Mouse (Mus musculus): ENCODE results near the gene Fbxo2. TPM values are rescaled to one million over a fixed set of nuclear protein-coding genes. Genes with fewer than 3 reads are reported as not detected.
A peak's percentile ranks its signal among the peaks of the same experiment; 100 is the strongest.
"Not testable (repeated sequence)": the region's sequence is repeated elsewhere in the genome, so short reads cannot be mapped to it uniquely, and the experiment has no call there.

Fbxo2 gene
- 0.50 and 0.65 TPM in 2 replicates for polyA plus RNA-seq (2014; fragmentation: Nextera tagmentation; extraction: Ambion mirVana)

DNA sequence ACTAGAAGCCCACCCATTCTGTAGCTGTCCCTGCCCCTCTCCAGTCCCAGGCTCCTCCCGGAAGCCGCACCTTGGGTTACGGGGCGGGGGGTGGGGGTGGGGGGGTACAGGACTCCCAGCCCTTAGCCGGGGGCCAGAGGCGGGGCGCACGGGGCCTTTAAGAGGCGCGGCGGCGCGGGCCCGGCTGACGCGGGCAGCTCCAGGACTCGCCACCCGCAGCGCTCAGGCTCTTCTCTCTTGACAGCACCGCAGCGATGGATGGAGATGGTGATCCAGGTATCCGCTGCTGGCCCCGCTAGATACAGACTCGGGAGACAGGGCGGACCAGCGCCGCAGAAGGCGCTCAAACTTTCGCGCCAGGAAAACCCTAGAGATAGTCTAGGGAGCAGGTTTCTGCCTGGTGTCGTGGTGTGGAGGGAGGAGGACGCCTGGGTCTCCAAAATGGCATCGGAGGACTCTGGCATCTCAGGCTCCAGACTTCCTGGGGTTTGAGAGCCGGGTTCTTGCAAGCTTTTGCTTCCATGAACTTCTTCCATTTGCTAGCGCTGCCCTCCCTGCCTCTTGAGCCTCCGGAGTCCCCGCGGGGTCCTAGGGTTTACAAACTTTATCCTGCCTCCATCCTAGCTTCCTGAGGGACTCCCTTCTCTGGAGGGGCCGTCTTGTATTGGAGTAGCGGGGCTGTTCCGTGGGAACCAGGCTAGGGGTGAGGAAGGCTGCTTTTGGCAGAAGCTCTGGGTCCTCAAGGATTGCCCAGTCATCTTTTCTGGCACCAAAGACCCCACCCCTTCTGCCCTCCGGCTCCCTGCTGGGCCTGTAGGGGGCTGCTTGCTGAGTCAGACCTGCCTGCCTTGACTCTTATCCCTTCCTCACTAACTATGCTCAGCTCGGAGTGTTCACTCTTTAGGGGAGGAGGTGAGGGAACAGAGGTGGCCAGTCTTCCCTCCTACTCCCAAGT lies at the start of gene Fbxo2, which contains the start of gene Fbxo44:
Gene Fbxo2, plus strand, starts transcription at position 186 of the 955 bp plus-strand sequence.
Gene Fbxo44, minus strand, starts transcription at position 47 of the 955 bp plus-strand sequence.
- DNase-seq (ENCODE audit: low spot score), result peak; percentile 76
- Histone ChIP-seq H3K9me3 (ENCODE audit: control insufficient read depth, low read length) (no peaks in the 10 kb centered on the region), H3K36me3 (ENCODE audit: control insufficient read depth, insufficient read depth, low read length) (no peaks in the 10 kb centered on the region), H3K27ac (ENCODE audit: low read depth) (no peak within 1 kb of the TSS), H3K27me3 (replicated peaks; ENCODE audit: control insufficient read depth, insufficient read depth, low read length) (peaks cover 60% of the 10 kb centered on the region), H3K4me1 (replicated peaks; ENCODE audit: control insufficient read depth, insufficient read depth, low read length) (no peaks in the 10 kb centered on the region; the same call in 1 of the 2 replicates), H3K4me3 (ENCODE audit: low read depth, low read length) (peak within 1 kb of the TSS; percentile 55), H3K4me2 (ENCODE audit: low read length) (peak within 1 kb of the TSS; percentile 98), H3K9ac (ENCODE audit: low read length) (peak within 1 kb of the TSS; percentile 40)
- ATAC-seq (replicated peaks; ENCODE audit: low FRiP score, low TSS enrichment, low read depth), result peak; percentile 77
- WGBS, result under 1% methylated on average over 43 of the region's 43 CpGs

DNA sequence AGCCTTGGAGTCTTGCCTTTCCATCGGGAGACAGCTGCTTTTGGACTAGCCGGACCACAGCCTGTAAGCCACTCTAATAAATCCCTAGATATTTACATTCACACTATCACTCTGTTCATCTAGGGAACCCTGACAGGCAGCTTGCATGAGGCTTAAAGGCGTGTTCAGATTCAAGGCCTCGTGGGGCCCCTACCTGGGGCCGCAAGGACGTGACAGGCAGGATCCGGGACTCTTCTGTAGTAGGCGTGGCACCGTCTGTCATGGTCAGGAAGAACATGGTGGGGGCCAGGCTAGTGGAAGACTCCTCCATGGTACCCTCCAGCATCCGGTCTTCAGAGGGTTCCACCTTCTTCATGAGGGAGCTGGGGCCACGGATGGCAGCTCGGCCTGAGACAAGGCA lies 47.9 kb upstream of the Fbxo2 start:
- H3K9ac ChIP-seq (ENCODE audit: low read length), result no peak overlapping the region
- 74% methylated on average over 12 of the region's 12 CpGs for WGBS
- H3K36me3 ChIP-seq (ENCODE audit: control insufficient read depth, insufficient read depth, low read length), result no peaks in the 10 kb centered on the region
- DNase-seq (ENCODE audit: low spot score), result no peak
- H3K4me2 ChIP-seq (ENCODE audit: low read length), result no peak overlapping the region
- no peak overlapping the region for H3K4me3 ChIP-seq (ENCODE audit: low read depth, low read length)
- 0 out of 2 replicates have a peak, but pooled peaks cover 5% of the 10 kb centered on the region for H3K9me3 ChIP-seq (ENCODE audit: control insufficient read depth, low read length)
- H3K27ac ChIP-seq (ENCODE audit: low read depth), result no peak overlapping the region
- H3K27me3 ChIP-seq (replicated peaks; ENCODE audit: control insufficient read depth, insufficient read depth, low read length), result no peaks in the 10 kb centered on the region
- no peak for ATAC-seq (replicated peaks; ENCODE audit: low FRiP score, low TSS enrichment, low read depth)
- no peaks in the 10 kb centered on the region for H3K4me1 ChIP-seq (replicated peaks; ENCODE audit: control insufficient read depth, insufficient read depth, low read length)

DNA sequence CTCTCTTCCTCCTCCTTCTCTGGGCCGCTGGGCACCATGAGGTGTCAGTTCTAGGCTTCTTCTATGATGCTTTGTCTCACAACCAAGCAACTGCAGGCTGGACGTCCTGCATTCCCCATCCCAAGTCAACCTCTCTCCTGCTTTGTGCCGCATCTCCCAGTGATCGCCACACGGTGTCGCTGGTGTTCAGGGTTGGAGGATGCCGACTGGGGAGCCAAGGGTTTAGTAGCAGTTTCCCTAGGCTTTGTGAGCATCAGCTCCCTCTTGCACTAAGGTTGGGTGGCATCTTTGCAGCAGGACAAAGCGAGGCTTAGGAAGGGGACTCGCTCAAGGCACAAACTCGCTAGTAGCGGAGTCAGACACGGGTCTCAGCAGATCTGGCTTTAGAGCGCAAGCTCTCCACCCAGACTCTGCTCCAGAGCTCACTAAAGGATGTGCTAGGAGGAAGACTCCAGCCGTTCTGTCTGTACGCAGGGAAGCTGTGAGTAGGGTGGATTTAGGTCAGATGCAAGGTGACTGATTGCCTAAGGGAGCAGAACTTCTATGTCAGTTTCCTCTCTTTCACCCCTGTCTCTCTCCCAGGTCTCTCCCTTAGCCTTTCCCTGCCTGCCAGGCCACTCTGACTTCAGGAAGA lies 45.5 kb upstream of the Fbxo2 start:
- Histone ChIP-seq H3K27me3 (replicated peaks; ENCODE audit: control insufficient read depth, insufficient read depth, low read length) (no peaks in the 10 kb centered on the region), H3K36me3 (ENCODE audit: control insufficient read depth, insufficient read depth, low read length) (no peaks in the 10 kb centered on the region), H3K4me1 (replicated peaks; ENCODE audit: control insufficient read depth, insufficient read depth, low read length) (no peaks in the 10 kb centered on the region), H3K9me3 (ENCODE audit: control insufficient read depth, low read length) (0 out of 2 replicates have a peak, but pooled peaks cover 5% of the 10 kb centered on the region), H3K27ac (ENCODE audit: low read depth) (no peak overlapping the region), H3K4me2 (ENCODE audit: low read length) (peak overlapping the region; percentile 23; the same call in 1 of the 2 replicates), H3K9ac (ENCODE audit: low read length) (no peak overlapping the region), H3K4me3 (ENCODE audit: low read depth, low read length) (no peak overlapping the region)
- 3% methylated on average over 15 of the region's 15 CpGs for WGBS
- ATAC-seq (replicated peaks; ENCODE audit: low FRiP score, low TSS enrichment, low read depth) (peak; percentile 54), DNase-seq (ENCODE audit: low spot score) (peak; percentile 93)

DNA sequence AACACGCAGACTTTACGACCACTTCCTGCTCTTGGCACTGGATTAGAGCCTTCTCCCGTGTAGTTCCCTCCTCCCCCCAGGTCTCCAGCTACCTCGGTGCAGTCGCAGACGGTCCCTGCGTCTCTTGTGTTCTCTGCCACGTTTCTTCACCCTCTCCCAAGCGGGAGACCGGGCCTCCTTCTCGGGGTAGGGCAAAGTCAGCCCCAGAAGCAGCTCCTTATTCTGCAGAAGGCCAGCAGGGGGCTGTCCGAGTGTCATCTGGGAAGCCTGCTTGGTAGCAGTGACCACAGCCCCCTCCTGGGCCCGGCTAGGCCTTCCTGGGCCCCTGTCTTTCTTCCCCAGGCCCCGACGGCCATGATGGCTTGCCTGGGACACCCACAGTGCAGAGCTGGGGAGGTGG lies 45.0 kb upstream of the Fbxo2 start:
- ATAC-seq (replicated peaks; ENCODE audit: low FRiP score, low TSS enrichment, low read depth) (peak; percentile 30; the same call in 1 of the 2 replicates), DNase-seq (ENCODE audit: low spot score) (peak; percentile 67)
- Histone ChIP-seq H3K9ac (ENCODE audit: low read length) (no peak overlapping the region), H3K4me2 (ENCODE audit: low read length) (peak overlapping the region; percentile 23), H3K36me3 (ENCODE audit: control insufficient read depth, insufficient read depth, low read length) (no peaks in the 10 kb centered on the region), H3K27ac (ENCODE audit: low read depth) (no peak overlapping the region), H3K9me3 (ENCODE audit: control insufficient read depth, low read length) (0 out of 2 replicates have a peak, but pooled peaks cover 5% of the 10 kb centered on the region), H3K4me3 (ENCODE audit: low read depth, low read length) (no peak overlapping the region), H3K4me1 (replicated peaks; ENCODE audit: control insufficient read depth, insufficient read depth, low read length) (no peaks in the 10 kb centered on the region), H3K27me3 (replicated peaks; ENCODE audit: control insufficient read depth, insufficient read depth, low read length) (no peaks in the 10 kb centered on the region)
- WGBS, result 2% methylated on average over 15 of the region's 15 CpGs

DNA sequence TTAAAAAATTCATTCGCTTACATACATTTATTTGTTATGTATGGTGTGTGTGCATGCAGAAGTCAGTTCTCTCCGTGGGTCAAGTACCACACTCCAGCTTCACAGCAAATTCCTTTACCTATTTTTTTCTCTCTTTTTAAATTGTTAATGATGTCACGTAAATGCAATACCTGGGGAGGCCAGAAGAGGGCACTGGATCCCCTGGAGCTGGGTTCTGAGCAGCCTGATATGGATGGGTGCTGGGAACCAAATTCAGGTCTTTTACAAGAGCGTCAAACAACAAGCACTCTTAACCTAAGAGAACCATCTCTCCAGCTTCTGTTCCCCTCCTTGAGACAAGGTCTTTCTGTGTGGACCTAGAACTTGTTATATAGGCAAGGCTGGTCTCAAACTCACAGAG lies 43.8 kb upstream of the Fbxo2 start:
- H3K4me1 ChIP-seq (replicated peaks; ENCODE audit: control insufficient read depth, insufficient read depth, low read length), result no peaks in the 10 kb centered on the region
- H3K9ac ChIP-seq (ENCODE audit: low read length), result no peak overlapping the region
- H3K4me3 ChIP-seq (ENCODE audit: low read depth, low read length), result no peak overlapping the region
- H3K27ac ChIP-seq (ENCODE audit: low read depth), result no peak overlapping the region
- 0 out of 2 replicates have a peak, but pooled peaks cover 5% of the 10 kb centered on the region for H3K9me3 ChIP-seq (ENCODE audit: control insufficient read depth, low read length)
- H3K36me3 ChIP-seq (ENCODE audit: control insufficient read depth, insufficient read depth, low read length), result no peaks in the 10 kb centered on the region
- WGBS, result 64% methylated on average over 4 of the region's 4 CpGs
- ATAC-seq (replicated peaks; ENCODE audit: low FRiP score, low TSS enrichment, low read depth), result no peak
- no peak for DNase-seq (ENCODE audit: low spot score)
- H3K4me2 ChIP-seq (ENCODE audit: low read length), result no peak overlapping the region
- H3K27me3 ChIP-seq (replicated peaks; ENCODE audit: control insufficient read depth, insufficient read depth, low read length), result no peaks in the 10 kb centered on the region

DNA sequence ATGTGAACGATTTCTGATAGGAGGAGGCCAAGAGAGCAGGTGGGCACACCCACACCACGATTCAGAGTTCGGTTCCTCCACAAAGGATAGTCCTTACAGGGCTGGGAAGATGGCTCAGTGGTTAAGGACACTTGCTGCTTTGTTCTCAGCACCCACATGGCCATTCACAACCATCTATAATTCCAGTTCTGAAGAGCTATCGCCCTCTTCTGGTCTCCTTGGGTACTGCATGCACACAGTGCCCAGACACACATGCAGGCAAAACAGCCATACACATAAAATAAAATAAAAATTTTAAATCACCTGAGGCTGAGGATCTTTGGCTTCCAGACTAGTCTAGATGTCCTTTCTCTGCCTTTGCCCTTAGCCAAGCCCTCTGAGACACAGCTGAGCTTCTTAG lies 43.0 kb upstream of the Fbxo2 start:
- DNase-seq (ENCODE audit: low spot score) (no peak), ATAC-seq (replicated peaks; ENCODE audit: low FRiP score, low TSS enrichment, low read depth) (no peak)
- 74% methylated on average over 4 of the region's 4 CpGs for WGBS
- H3K4me2 ChIP-seq (ENCODE audit: low read length), result no peak overlapping the region
- H3K9me3 ChIP-seq (ENCODE audit: control insufficient read depth, low read length), result 0 out of 2 replicates have a peak, but pooled peaks cover 5% of the 10 kb centered on the region
- H3K27ac ChIP-seq (ENCODE audit: low read depth), result no peak overlapping the region
- no peak overlapping the region for H3K4me3 ChIP-seq (ENCODE audit: low read depth, low read length)
- H3K4me1 ChIP-seq (replicated peaks; ENCODE audit: control insufficient read depth, insufficient read depth, low read length), result no peaks in the 10 kb centered on the region
- H3K9ac ChIP-seq (ENCODE audit: low read length), result no peak overlapping the region
- H3K36me3 ChIP-seq (ENCODE audit: control insufficient read depth, insufficient read depth, low read length), result no peaks in the 10 kb centered on the region
- no peaks in the 10 kb centered on the region for H3K27me3 ChIP-seq (replicated peaks; ENCODE audit: control insufficient read depth, insufficient read depth, low read length)

DNA sequence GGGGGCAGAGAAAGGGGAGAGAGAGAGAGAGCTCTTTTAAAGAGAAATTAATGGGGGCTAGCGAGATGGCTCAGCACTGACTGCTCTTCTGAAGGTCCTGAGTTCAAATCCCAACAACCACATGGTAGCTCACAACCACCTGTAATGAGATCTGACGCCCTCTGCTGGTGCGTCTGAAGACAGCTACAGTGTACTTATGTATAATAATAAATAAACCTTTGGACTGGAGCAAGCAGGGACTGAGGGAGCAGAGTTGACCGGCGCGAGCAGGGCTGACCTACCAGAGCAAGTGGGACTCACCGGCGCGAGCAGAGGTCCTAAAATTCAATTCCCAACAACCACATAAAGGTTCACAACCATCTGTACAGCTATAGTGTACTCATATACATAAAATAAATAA lies 40.8 kb upstream of the Fbxo2 start:
- not testable (repeated sequence) for H3K4me3 ChIP-seq (ENCODE audit: low read depth, low read length); H3K4me2 ChIP-seq (ENCODE audit: low read length); H3K4me1 ChIP-seq (replicated peaks; ENCODE audit: control insufficient read depth, insufficient read depth, low read length); H3K27me3 ChIP-seq (replicated peaks; ENCODE audit: control insufficient read depth, insufficient read depth, low read length); H3K9ac ChIP-seq (ENCODE audit: low read length); H3K9me3 ChIP-seq (ENCODE audit: control insufficient read depth, low read length); H3K27ac ChIP-seq (ENCODE audit: low read depth); H3K36me3 ChIP-seq (ENCODE audit: control insufficient read depth, insufficient read depth, low read length); ATAC-seq (replicated peaks; ENCODE audit: low FRiP score, low TSS enrichment, low read depth); DNase-seq (ENCODE audit: low spot score)
- WGBS, result 83% methylated on average over 9 of the region's 9 CpGs

DNA sequence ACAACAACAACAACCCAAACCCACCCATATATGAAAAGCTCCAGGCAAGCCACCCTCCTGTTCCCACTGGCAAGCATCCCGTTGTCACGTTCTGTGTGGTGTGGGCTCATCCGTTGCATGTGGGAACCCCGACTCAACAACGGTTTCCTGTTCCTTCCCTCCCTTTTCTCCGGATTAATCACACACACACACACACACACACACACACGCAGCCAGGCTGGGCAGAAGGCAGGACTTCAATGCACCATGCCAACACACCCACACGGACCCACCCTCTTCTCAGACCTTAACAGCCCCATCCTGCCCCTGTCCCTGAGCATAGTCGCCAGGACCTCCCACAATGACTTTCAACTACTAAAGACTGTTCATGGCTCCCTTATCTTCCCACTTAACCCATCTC lies 39.9 kb upstream of the Fbxo2 start:
- Histone ChIP-seq H3K4me3 (ENCODE audit: low read depth, low read length) (no peak overlapping the region), H3K27me3 (replicated peaks; ENCODE audit: control insufficient read depth, insufficient read depth, low read length) (0 out of 2 replicates have a peak, but pooled peaks cover 3% of the 10 kb centered on the region), H3K4me2 (ENCODE audit: low read length) (no peak overlapping the region), H3K4me1 (replicated peaks; ENCODE audit: control insufficient read depth, insufficient read depth, low read length) (no peaks in the 10 kb centered on the region), H3K27ac (ENCODE audit: low read depth) (no peak overlapping the region), H3K9ac (ENCODE audit: low read length) (no peak overlapping the region), H3K36me3 (ENCODE audit: control insufficient read depth, insufficient read depth, low read length) (no peaks in the 10 kb centered on the region), H3K9me3 (ENCODE audit: control insufficient read depth, low read length) (0 out of 2 replicates have a peak, but pooled peaks cover 5% of the 10 kb centered on the region)
- no peak for ATAC-seq (replicated peaks; ENCODE audit: low FRiP score, low TSS enrichment, low read depth)
- 79% methylated on average over 9 of the region's 9 CpGs for whole genome bisulfite sequencing
- no peak for DNase-seq (ENCODE audit: low spot score)

All from intestine, embryonic 14.5 days (tissue).